Mouse (Mus musculus) embryo, embryonic 10 days (tissue): ENCODE data around the gene Rassf3.

Experiments
- DNase-seq: peaks from one replicate; pipeline ENCODE4 v3.0.0-alpha.2; 2015; ENCODE audit warnings: low spot score

Rassf3 gene

DNA sequence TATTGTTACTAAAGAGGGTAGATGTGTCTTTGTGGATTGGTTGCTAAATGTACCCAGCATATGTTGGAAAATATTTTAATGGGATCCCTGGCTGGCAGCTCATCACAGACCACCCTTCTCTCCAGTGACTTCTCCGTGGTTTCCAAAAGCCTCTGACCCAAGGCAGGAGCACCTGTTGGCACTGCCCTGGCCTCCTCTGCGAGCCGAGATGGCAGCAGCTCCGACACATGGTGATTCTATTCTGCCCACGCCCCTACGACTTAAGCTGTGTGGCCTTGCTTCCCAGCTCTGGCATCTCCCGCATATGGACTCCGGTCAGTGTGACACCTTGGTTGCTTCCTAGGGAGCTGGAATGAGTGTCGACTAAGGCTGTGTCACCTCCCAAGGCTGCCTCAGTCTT, 73.0 kb downstream of the Rassf3 start:
- DNase-seq, result no peak

DNA sequence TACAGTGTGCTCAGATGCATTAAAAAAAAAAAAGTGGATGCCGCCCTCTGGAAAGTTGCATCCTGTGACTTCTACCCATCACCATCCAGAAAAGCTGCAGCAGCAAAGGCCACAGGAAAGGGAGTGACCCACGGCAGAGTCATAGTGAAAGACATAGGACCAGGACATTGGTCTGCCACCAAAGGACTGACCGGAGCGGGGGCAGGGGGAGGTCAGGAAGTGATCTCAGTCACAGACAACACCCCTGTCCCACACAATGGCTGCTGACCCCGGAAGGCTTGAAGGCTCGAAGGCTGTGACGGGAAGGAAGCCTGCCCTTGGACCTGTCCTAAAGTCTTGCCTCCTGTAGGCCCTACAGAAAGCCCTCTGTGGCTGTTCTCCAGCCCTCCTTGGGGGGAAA, 75.1 kb downstream of the Rassf3 start:
- DNase-seq, result peak; percentile 35

DNA sequence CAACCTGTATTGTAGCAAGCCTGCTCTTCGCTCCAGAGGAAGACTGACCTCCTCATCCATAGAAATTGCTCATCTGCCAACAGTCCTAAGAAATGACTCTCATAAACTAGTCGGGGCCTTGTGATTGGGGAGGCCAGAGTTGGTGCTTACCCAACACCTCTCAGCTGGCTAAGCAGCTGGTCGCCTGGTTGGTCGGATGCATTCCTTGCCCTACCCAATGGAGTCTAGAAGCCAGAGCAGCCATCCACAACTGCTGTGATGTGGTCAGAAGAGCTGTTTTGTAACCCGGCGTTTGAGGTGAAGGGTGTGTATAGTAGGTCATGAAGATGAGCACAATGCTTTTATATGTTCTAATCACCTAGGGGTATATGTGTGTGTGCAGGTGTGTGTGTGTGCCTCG, 77.5 kb downstream of the Rassf3 start:
- DNase-seq, result no peak

DNA sequence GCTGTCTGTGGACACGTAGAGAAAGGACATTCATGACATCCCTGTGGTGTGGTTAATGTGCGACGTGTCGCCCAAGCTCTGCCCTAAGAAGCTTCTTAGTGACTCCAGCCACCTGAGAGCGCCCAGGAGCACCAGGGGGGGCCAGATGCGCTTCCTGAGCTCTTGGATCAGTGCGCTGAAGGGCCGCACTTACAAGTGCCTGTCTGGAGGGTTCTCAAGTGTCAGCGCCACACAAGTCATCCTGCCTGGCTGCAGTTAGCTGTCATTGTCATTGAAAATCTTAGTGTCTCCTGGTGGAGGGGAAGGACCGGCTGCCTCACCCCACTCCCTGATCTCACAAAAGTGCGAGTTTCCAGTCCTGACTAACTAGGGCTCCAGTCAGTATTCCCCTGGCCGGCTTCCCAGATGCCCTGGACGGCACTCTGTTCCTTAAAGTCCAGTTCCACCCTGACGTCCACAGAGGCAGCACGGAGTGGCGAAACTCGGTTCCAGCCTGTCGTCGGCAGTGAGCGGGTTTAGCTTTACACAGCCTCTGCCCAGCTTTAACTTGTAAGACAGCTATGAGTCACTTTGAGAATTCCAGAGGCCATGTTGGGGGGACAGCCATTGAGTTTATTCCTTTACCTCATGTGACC, 80.5 kb downstream of the Rassf3 start:
- DNase-seq, result no peak

DNA sequence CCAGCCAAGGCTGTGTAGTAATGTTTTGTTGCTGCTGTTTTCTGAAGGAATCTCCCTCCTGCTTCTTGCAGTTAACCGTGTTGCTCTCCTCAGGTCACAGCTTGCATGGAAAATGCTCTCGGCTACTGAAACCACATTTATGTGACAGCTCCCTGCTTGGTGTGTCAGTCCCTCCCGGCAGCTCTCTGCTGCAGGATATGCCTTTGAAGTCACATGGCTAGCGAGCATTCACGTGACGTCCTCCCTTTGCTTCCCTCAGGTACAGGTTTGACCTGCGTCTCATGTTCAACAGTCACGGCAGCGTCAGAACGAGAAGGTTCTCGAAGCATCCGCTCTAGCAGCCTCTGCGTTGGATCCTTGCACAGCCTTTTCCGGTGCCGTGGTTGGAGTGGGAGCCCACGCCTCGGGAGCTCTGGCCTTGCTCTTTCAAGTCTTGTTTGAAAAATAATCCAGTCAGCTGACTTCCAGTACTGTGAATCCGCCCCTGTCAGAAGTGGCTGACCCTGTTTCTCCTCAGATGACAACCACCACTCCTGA, 81.3 kb downstream of the Rassf3 start:
- DNase-seq, result no peak

DNA sequence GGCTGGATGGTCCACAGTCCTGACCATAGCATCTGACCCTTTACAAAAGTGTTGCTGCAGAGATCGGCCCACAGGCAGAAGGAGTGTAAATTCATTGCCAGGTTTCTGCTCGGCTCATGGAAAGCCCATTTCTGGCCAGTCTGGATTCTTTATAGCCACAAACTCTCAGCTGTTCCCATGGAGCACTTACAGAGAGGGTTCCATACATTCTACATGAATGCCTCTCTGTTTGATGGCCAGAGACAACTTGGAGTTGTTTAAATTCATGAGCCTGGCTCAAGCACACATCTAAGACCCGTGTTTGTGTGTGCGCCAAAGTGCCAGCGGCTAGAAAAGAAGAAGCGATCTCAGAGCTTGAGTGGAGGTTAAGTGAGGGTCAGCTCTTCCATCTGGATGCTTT, 81.9 kb downstream of the Rassf3 start:
- no peak for DNase-seq

DNA sequence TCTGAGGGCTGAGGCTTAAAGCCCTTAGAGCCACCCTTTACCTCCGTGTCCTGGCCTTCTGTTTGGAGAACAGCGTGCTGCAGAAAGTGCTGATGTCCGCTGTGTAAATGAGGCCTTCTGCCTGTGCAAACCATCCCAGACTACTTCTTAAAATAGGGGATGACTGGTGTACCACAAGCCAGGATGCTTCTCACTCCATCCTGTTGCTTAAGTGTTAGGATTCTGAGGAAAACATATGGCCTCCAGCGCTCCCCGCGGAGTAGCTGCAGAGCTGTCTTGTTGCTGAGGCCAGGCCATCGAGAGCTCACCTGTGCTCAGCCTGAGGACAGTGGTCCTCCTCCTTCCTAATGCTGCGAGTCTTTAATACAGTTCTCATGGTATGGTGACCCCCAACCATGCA, 84.2 kb downstream of the Rassf3 start:
- no peak for DNase-seq

DNA sequence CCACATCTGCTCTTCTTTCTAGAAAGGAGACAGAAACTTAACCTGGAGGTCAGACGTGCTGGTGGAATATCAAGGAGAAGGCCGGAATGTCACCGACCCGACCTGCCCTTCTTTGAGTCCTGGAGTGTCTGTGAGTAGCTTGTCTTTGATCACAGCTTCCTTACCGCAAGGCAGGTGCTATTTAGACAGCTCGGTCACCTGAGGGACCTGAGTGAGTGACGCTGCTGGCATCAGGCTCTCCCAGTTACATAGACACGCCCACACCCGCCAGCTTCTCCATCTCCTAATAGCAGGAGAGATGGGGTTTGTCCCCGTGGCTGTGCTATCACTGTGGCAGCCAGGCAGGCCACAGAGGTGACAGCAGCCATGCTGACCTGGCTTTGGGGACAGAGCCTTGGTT, 85.5 kb downstream of the Rassf3 start:
- no peak for DNase-seq

DNA sequence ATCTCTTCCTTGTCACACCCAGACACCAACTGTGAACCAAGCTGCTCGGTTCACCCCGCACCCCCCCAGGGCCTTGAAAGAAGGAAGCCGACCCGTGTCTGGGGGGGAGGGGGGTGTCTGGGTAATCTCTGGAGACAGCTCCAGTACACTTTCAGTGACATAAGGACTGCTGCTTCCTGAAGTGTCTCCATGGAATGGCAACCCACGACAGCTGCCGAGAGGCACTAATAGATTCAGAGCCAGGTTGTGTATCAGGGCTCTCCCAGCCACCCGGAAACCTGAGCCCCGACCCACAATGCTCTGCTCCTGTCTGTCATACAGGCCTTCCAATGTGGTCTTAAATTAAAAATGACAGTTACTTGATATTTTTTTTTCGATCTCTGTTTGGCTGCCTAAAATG, 89.8 kb downstream of the Rassf3 start:
- no peak for DNase-seq

DNA sequence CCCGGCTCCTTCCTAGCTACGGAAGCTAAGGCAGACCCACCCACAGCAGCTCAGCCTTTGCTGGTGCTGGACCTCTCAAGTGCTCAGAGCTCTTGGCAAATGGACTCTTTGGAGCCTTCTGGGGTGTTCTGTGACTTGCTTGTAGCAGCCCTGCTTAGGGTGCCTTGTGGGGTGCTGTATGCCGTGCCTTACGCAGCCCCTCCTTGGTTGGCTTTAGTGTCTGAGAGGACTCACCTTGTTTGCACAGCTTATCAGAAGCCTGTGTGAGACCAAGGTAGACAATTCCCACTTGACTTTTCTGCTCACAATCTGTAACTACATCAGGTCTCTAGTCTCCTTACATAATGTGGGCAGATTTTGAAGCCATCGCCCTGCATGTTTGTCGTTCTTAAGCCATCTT, 90.5 kb downstream of the Rassf3 start:
- DNase-seq, result no peak

DNA sequence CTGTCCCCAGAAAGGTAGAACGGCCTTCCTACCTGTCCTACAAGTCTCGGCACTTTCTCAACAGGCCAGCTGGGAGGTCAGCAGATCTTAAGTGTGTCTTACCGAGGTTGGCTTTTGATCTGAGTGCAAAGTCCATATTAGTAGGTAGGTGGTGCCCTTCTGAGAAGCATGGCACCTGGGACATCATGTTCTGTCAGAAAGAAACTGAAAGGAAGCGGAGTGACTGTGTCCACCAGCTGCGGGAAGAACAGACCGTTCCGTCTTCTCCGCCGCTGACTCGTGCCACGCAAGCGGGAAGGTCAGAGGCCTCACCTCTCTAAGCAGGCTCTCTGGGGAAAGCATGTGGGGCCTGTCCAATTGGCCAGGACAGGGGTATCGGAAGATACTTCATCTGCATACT, 91.4 kb downstream of the Rassf3 start:
- no peak for DNase-seq

DNA sequence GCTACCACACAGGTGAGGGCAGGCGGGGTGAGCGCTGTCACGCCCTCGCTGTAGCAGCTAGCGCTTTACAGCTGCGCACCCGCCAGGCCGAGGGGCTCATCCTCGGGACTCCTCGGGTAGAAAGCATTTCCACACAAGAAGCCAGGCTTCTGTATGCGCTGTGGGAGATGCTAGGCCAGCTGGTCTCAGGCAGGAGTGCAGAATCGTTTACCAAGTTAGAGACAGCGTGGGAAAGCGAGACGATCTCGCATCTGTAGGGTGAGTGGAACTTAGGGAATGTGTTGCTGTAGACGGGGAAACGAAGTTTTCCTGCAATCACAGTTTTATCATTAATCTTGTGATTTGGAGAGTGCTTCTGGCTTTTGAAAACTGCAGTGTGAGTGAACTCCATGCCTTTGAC, 94.9 kb downstream of the Rassf3 start:
- no peak for DNase-seq

DNA sequence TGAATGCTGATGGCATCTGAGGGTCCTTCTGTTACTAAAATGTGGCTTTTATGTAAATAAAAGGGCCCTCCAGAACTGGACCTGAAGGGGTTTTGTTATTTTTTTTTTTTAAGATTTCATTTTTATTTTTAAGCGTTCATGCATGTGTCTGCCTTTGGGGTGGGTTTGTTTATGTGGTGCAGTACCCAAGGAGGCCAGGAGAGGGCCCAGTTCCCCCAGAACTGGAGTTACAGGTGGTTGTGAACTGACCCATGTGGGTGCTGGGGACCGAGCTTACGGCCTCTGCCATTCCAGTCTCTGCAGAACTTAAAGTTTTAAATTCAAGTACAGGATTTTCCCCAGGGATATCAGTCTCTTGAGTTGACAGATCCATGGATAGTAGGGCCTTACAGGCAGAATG, 96.8 kb downstream of the Rassf3 start:
- no peak for DNase-seq

DNA sequence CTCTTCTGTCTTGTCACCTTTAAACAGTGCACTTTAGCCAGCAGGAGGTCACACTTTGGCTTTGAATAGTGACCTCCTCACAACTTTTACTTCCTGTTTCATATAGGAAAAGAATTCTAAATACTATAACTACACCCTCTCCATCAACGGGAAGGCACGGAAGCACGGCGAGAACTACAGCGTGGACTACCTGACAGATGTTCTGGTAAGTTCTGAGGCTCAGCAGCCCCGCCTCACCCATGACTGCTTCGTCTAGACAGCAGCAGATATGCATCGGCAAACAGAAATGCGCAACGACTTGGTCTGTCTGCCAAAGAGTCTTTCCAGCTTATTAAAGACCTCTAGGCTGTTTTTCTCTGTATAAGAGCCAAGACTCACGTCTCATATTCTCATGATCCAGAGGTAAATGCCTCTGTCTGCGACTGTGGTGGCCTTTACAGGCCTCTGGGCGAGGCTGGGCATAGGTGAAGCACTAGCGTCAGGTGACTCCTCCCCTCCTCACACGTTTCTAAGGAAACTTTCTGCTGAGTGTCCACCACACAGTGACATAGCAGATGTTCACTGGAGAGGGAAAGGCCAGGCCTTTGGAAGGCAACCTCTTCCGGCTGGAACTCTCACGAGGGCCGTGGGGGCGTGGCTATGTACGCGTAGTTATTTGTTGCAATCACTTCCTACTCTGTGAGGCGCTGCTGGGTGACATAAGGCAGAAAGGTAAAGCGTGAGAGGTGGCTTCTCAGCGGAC, 99.4 kb downstream of the Rassf3 start:
- DNase-seq, result no peak

DNA sequence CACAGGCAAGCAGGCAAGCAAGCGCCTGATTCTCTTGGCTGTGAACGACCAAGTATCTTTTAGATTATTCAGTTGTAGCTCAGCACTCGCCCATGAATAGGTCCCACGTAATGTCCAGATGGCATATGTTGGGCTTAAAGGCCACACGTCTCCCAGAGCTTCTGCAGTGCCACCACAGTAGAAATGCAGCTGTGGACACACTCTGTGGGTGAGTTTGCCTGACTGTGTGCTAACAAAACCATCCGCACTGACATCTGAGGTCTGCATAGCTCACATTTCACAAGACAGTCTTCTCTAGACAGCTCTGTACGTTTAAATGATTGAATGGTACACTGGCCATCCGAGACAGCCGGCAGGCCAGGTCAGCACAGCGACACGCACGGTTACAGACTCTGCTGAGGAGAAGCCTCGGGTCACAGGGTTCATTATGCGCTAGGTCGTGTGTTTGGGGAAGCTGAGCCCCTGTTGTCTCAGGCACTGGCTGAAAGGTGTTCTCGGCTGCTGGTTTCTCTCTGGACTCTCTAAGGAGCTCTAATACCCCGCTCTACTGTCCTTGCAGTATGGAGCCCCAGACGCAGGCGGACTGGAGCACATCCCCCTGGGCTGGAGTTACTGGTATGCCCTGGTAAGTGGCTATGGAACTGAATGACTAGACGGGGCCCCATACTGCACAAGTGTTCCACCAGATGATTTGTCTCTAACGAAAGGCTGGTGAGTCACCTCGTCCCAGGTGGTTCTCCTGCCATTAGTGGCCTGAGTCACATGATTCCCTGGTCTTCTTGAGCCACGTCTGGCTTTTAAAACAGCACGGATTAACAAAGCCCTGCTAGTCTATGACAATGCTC, 100.3 kb downstream of the Rassf3 start:
- no peak for DNase-seq

DNA sequence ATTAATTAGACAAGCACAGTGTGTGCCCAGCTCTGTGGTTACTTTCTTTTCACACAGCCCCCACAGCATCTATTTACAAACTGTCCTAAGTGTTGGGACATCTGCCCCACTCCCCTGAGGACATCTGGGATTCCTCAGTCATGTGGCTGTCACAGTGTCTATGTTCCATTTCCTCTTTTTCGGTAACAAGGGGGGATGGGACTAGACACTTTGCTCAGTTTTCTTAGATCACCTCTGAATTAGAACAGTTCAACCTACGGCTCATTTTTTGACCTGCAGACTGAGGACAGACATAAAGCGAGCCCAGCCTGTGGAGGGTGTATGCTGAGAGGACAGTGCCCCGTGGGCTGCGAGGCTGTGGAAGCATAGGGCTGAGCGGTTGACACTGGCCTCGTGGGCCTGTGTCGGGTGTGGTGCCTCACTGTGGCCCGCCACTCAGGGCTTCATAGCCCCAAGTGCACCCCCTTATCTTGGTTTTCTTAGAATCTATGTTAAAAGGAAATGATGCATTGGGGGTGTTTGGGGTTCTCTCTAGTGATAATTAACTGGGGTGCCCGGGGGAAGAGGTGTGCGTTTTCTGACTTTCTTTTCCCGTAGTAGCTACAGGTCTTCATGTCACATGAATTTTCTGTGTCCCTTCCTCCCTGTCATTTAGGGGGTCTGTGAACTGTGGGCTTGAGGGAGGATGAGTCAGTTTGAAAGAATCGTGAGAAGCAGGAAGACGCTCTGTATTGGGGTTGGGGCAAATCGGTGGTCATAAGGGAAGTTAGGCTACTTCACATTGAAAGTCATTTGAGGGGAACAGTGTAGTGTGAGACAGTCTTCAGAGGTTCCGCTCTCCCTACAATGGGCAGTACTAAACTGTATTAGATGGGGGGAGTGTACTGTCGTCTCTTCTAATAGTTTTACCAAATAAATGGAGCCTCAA, 101.2 kb downstream of the Rassf3 start:
- no peak for DNase-seq

DNA sequence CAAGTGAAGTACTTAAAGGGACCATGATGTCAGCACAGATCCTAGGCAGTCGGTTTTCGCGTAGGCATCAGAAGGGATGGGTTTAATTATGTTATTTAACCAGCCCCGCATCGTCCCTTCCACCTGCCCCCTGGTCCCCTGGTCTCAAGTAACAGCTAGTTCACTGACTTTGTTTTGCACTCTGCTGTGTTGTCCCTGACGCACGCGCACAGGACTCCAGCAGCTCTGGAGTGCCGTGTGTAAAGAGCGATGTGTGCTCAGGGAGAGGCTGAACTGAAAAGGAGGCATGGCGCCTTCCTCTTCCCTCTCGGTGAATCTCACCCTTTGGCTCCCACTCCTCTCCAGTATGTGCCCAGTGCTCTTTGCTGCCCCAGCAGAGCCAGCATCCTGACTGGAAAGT, 102.1 kb downstream of the Rassf3 start:
- no peak for DNase-seq

DNA sequence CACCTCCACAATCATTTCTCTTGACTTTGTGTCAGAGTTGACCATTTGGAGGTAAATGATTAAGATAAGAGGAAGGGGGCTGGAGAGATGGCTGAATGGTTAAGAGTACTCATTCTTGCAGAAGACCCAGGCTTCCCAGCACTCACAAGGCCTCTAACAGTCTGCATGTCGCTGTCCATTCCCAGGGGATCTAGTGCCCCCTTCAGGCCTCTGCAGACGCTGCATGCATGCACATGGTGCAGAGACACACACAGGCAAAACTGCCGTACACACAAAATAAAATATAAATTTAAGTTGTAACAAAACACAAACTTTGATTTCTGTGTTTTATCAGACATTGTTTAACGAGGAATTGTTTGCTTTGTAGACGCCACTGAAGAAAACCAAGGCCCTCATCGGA, 105.4 kb downstream of the Rassf3 start:
- no peak for DNase-seq

DNA sequence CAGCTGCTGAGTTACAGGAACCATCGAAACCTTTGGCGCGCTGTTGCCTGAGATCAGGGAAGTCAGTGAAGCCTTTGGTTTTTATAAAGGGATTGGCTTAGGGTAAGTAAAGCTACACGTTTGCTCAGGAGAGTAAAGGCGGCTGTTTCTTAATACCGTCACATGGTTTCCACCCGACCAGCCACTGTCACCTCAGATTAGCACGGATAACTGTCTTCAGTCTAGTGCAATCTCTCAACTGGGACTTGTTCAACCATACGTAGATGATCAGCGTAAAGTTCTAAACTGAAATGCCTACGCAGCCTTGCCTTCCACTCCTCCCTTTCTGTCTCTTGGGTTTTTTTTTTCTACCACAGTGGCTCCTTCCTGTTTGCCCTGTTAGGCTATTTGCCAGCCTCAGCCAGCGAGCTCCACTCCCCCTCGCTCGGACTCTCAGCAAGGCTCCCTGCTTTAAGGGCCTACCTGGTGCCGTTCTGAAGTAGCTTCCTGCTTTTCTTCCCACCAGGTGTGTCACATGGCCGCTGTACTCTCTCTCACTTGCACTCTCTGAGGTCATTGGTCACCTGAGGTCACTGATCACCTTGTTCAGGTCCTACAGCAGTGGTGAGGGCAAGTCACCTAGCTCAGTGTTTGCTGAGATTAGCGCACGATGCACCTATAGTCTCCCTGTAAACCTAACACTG, 107.2 kb downstream of the Rassf3 start:
- no peak for DNase-seq

DNA sequence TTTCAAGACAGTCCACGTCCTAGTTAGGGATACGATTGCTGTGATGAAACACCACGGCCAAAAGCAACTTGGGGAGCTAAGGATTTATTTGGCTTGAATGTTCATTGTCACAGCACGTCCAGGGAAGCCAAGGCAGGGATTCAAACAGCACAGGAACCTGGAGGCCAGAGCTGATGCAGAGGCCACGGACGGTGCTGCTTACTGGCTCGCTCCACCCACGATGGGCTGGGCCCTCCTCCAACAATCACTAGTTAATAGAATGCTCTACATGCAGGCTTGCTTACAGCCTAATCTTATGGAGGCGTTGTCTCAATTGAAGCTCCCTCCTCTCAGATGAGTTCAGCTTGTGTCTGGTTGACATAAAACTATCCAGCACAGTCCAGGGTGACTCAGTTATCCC, 108.4 kb downstream of the Rassf3 start:
- DNase-seq, result no peak

DNA sequence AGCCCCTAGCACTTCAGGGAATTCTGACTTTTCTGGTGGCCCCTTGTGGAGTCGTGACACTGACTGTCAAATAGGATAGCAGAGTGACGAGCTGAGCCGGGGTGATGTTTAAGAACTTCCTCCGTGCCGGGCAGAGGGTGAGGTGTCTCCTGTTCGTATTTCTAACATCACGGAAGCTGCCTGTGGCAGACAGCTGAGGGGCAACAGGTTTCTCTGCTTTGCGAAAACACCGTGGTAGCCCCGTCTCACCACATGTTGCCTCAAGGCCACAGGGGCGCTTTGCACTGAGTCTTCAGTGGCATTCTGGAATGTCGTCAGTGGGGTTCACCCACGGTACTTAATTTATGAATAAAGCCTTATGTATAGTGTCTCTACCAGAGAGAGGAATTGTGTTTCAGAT, 108.9 kb downstream of the Rassf3 start:
- DNase-seq, result no peak
